Mouse (Mus musculus): ENCODE measurements at regions not wholly inside any gene's neighbourhood (a gene's known extent, or its start where the extent isn't known, plus 50 kb on each side); places are given as distances from the start of the nearest gene placed in this dataset.

GRCm38 (mm10) chr3:136993473-136993872, 323.5 kb downstream of the Ppp3ca start:
- no peak for DNase-seq

GRCm38 (mm10) chr3:136994361-136995083, 324.6 kb downstream of the Ppp3ca start:
- peak; percentile 4 to 8 for DNase-seq

GRCm38 (mm10) chr3:136995611-136996335, 325.8 kb downstream of the Ppp3ca start:
- no peak for DNase-seq

GRCm38 (mm10) chr3:136996381-136996895, 326.5 kb downstream of the Ppp3ca start:
- no peak for DNase-seq

- no peak for DNase-seq
Observed at GRCm38 (mm10) chr3:137011551-137011950, 329.3 kb upstream of the Emcn start.

- no peak for DNase-seq
Observed at GRCm38 (mm10) chr3:137014686-137015085, 326.2 kb upstream of the Emcn start.

- DNase-seq = no peak
Observed at GRCm38 (mm10) chr3:137015199-137015598, 325.7 kb upstream of the Emcn start.

- peak in 1 of 2 experiments; percentile 4 for DNase-seq
Observed at GRCm38 (mm10) chr3:137019971-137020634, 320.8 kb upstream of the Emcn start.

- DNase-seq = no peak
Observed at GRCm38 (mm10) chr3:137029546-137029945, 311.3 kb upstream of the Emcn start.

- DNase-seq = no peak
Observed at GRCm38 (mm10) chr3:137032802-137033201, 308.1 kb upstream of the Emcn start.

- DNase-seq = no peak
Observed at GRCm38 (mm10) chr3:137039638-137040037, 301.2 kb upstream of the Emcn start.

GRCm38 (mm10) chr3:137056544-137057224, 284.2 kb upstream of the Emcn start:
- DNase-seq = no peak

- DNase-seq = no peak
Observed at GRCm38 (mm10) chr3:137057225-137057910, 283.5 kb upstream of the Emcn start.

- no peak for DNase-seq
Observed at GRCm38 (mm10) chr3:137057911-137058260, 283.0 kb upstream of the Emcn start.

GRCm38 (mm10) chr3:137062067-137062466, 278.8 kb upstream of the Emcn start:
- DNase-seq = no peak

GRCm38 (mm10) chr3:137067336-137067735, 273.5 kb upstream of the Emcn start:
- peak in 1 of 2 experiments; percentile 3 for DNase-seq

- no peak for DNase-seq
Observed at GRCm38 (mm10) chr3:137069334-137069733, 271.5 kb upstream of the Emcn start.

GRCm38 (mm10) chr3:137077718-137078599, 262.9 kb upstream of the Emcn start:
- DNase-seq = no peak

- no peak for DNase-seq
Observed at GRCm38 (mm10) chr3:137078600-137078975, 262.3 kb upstream of the Emcn start.

- no peak for DNase-seq
Observed at GRCm38 (mm10) chr3:137086896-137087295, 254.0 kb upstream of the Emcn start.
